In the genomic region with DNA sequence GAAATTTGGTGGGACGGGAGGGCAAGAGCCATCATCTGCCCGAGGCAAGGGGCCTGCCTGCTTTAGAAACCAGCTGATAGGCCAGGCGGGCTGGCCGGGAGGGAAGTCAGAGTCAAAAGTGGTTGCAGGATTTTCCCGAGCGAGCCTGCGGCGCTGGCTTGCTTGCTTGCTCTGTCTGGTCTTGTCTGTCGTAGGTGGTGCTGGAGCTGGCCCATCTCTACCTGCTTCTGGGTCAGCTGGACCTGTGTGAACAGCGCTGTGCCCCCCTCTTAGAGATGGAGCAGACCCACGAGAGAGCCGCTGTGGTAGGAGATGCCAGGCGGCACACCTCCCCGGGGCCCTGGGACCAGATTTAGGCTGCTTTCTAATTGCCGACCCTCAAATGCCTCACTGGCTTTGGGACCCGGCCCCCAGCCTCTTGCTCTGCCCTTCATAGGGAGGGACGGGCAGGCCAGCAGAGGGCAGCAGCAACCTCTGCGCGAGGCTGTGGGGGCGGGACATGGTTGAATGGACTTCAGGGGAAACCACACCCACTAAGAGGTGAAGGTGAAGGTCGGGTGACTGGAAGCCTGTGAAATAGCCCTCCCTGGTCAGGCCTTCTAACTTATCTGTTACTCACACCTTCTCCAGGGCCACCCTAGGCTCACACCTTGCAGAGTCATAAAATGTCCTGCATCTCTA, we compare ENCODE assay signal across 7 mouse cellular contexts. TPM values are rescaled to one million over a fixed set of nuclear protein-coding genes. Genes with fewer than 3 reads are reported as not detected.
DNase-seq lines count a peak whose midpoint lies in the region; ATAC-seq and TF ChIP-seq lines count a peak whose summit lies in the region.

No protein-coding gene starts in this region.

- no peaks in the 10 kb centered on the region for H3K9me3 ChIP-seq in ES-E14 (ENCODE audit: control insufficient read depth, insufficient read depth, low read depth, low read length)
- H3K9me3 ChIP-seq in forebrain, embryonic 13.5 days (replicated peaks) = no peaks in the 10 kb centered on the region
- H3K9me3 ChIP-seq in hindbrain, embryonic 10.5 days = no peaks in the 10 kb centered on the region
- no peaks in the 10 kb centered on the region for H3K9me3 ChIP-seq in limb, embryonic 14.5 days (ENCODE audit: control insufficient read depth, low read length)

- TF ChIP-seq CTCF in bone marrow, adult 2 months (IDR thresholded peaks at IDR 0.05; ENCODE audit: control insufficient read depth, insufficient read depth, low read length) = peak; percentile 93

- no peak overlapping the region; the same call in 1 of the 2 replicates for H3K27ac ChIP-seq in ES-E14 (ENCODE audit: insufficient read depth, low read depth, low read length, poor library complexity, severe bottlenecking)
- H3K27ac ChIP-seq in bone marrow, adult 2 months (ENCODE audit: control insufficient read depth, insufficient read depth, low read depth, low read length, poor library complexity) = no peak overlapping the region
- no peak overlapping the region for H3K27ac ChIP-seq in forebrain, embryonic 13.5 days
- H3K27ac ChIP-seq in hindbrain, embryonic 10.5 days = no peak overlapping the region
- no peak overlapping the region for H3K27ac ChIP-seq in limb, embryonic 14.5 days (replicated peaks; ENCODE audit: low read depth, low read length)

- TF ChIP-seq POLR2A in bone marrow, adult 2 months (IDR thresholded peaks at IDR 0.05; ENCODE audit: borderline replicate concordance, control insufficient read depth, low read depth, low read length) = no peak
- no peak for TF ChIP-seq POLR2A in limb, embryonic 14.5 days (IDR thresholded peaks at IDR 0.05; ENCODE audit: borderline replicate concordance, extremely low read depth, insufficient read depth, insufficient read length)

- peak; percentile 69 for DNase-seq in ES-E14 (ENCODE audit: low read depth, low spot score)
- peak; percentile 82 for DNase-seq in hindbrain, embryonic 10.5 days (ENCODE audit: low spot score)
- DNase-seq in limb, embryonic 14.5 days (ENCODE audit: low spot score) = no peak
- DNase-seq in naive thymus-derived CD4-positive, alpha-beta T cell, adult 2 months (ENCODE audit: low read depth) = peak; percentile 85
- peak; percentile 76 for DNase-seq in thymus, postnatal 0 days (ENCODE audit: low spot score)

- H3K4me3 ChIP-seq in ES-E14 (ENCODE audit: insufficient read depth in 1 of 2, low read depth in 1 of 2, low read length in 2 of 2, poor library complexity in 1 of 2, severe bottlenecking in 1 of 2) = peak overlapping the region; percentile 36 to 45; a peak in 3 of 4 replicates
- H3K4me3 ChIP-seq in bone marrow, adult 2 months (replicated peaks; ENCODE audit: control insufficient read depth, low read depth, low read length) = no peak overlapping the region
- no peak overlapping the region for H3K4me3 ChIP-seq in forebrain, embryonic 13.5 days
- H3K4me3 ChIP-seq in hindbrain, embryonic 10.5 days = peak overlapping the region; percentile 30; the same call in 1 of the 2 replicates
- no peak overlapping the region for H3K4me3 ChIP-seq in limb, embryonic 14.5 days (replicated peaks; ENCODE audit: low read length)

- H3K9ac ChIP-seq in ES-E14 (ENCODE audit: insufficient read depth, low read depth, low read length, poor library complexity, severe bottlenecking) = peak overlapping the region; percentile 56; the same call in 1 of the 2 replicates
- H3K9ac ChIP-seq in forebrain, embryonic 13.5 days = peak overlapping the region; percentile 34; the same call in 1 of the 2 replicates
- H3K9ac ChIP-seq in limb, embryonic 14.5 days (ENCODE audit: low read depth, low read length, severe bottlenecking) = peak overlapping the region; percentile 22; the same call in 1 of the 2 replicates

- in situ Hi-C loops in ES-E14 (cut with MboI; ENCODE audit: low sequenced_read_pairs in 2 of 2, unreplicated experiment in 2 of 2) = no loop called here

- 26% methylated on average over 21 of the region's 21 CpGs for WGBS in bone marrow, adult 2 months
- 9% methylated on average over 21 of the region's 21 CpGs for WGBS in forebrain, embryonic 13.5 days
- WGBS in hindbrain, embryonic 10.5 days = 14% methylated on average over 21 of the region's 21 CpGs
- WGBS in limb, embryonic 14.5 days = 8% methylated on average over 19 of the region's 21 CpGs

- peaks cover 5 to 19% of the 10 kb centered on the region in 2 experiments for H3K4me1 ChIP-seq in ES-E14 (ENCODE audit: control insufficient read depth in 2 of 2, insufficient read depth in 2 of 2, low read length in 2 of 2, poor library complexity in 1 of 2)
- H3K4me1 ChIP-seq in bone marrow, adult 2 months (ENCODE audit: control insufficient read depth, insufficient read depth, low read length) = no peaks in the 10 kb centered on the region
- H3K4me1 ChIP-seq in forebrain, embryonic 13.5 days = no peaks in the 10 kb centered on the region
- H3K4me1 ChIP-seq in hindbrain, embryonic 10.5 days (replicated peaks) = peaks cover 16% of the 10 kb centered on the region
- 0 out of 2 replicates have a peak, but pooled peaks cover 7% of the 10 kb centered on the region for H3K4me1 ChIP-seq in limb, embryonic 14.5 days (ENCODE audit: control insufficient read depth, insufficient read depth, low read length)

- ATAC-seq in forebrain, embryonic 13.5 days = peak; percentile 45; the same call in 1 of the 2 replicates
- peak; percentile 44 for ATAC-seq in limb, embryonic 14.5 days (ENCODE audit: low FRiP score, low read depth)

- no peaks in the 10 kb centered on the region for H3K36me3 ChIP-seq in ES-E14 (ENCODE audit: control insufficient read depth, insufficient read depth, low read length, poor library complexity, severe bottlenecking)
- H3K36me3 ChIP-seq in forebrain, embryonic 13.5 days (ENCODE audit: poor library complexity, severe bottlenecking) = no peaks in the 10 kb centered on the region
- no peaks in the 10 kb centered on the region for H3K36me3 ChIP-seq in hindbrain, embryonic 10.5 days
- H3K36me3 ChIP-seq in limb, embryonic 14.5 days (ENCODE audit: control insufficient read depth, insufficient read depth, low read length) = no peaks in the 10 kb centered on the region

- H3K27me3 ChIP-seq in forebrain, embryonic 13.5 days = 0 out of 2 replicates have a peak, but pooled peaks cover 4% of the 10 kb centered on the region
- H3K27me3 ChIP-seq in hindbrain, embryonic 10.5 days (ENCODE audit: insufficient read depth, poor library complexity, severe bottlenecking) = peaks cover 33% of the 10 kb centered on the region
- no peaks in the 10 kb centered on the region for H3K27me3 ChIP-seq in limb, embryonic 14.5 days (ENCODE audit: control insufficient read depth, insufficient read depth, low read length)

- H3K4me2 ChIP-seq in forebrain, embryonic 13.5 days = peak overlapping the region; percentile 36
- peak overlapping the region; percentile 26; the same call in 1 of the 2 replicates for H3K4me2 ChIP-seq in limb, embryonic 14.5 days (replicated peaks; ENCODE audit: low read depth, low read length, severe bottlenecking)

TF ChIP-seq in ES-E14, 5 proteins besides CTCF, POLR2A, EP300 and RAD21:
- TF ChIP-seq HCFC1 (IDR thresholded peaks at IDR 0.05; ENCODE audit: borderline replicate concordance, insufficient read depth, low read length) (no peak), ZC3H11A (IDR thresholded peaks at IDR 0.05; ENCODE audit: borderline replicate concordance, low read depth, low read length) (0 out of 2 replicates have a peak, but pooled peaks have one; percentile 2)
TF ChIP-seq in ES-E14: peak in this region for 1.

RNA-seq across cellular contexts. Expression of a gene that starts 21.3 kb away (rescaled TPM):
- total RNA-seq in ES-E14 (2012; rRNA removed) = 40.6 and 57.8 TPM in 2 replicates
- 6.4 and 19.5 TPM in 2 replicates for polyA plus RNA-seq in bone marrow, adult 2 months (2011; ENCODE audit: insufficient read depth, insufficient read length, low replicate concordance, missing spikeins)
- 1.3 and 1.5 TPM in 2 replicates for polyA plus RNA-seq in forebrain, embryonic 13.5 days (2015; fragmentation: Nextera tagmentation; extraction: Ambion mirVana)
- polyA plus RNA-seq in hindbrain, embryonic 10.5 days (2016; fragmentation: Nextera tagmentation; extraction: Ambion mirVana) = 3.5 and 4.6 TPM in 2 replicates
- polyA plus RNA-seq in limb, embryonic 14.5 days (2012; rRNA removed) = 12.8 and 28.4 TPM in 2 replicates
- 2.1 and 2.8 TPM in 2 replicates for polyA plus RNA-seq in limb, embryonic 14.5 days (2014; fragmentation: Nextera tagmentation; extraction: Ambion mirVana)
- 41.3 and 43.3 TPM in 2 replicates for polyA plus RNA-seq in thymus, postnatal 0 days (2015; fragmentation: Nextera tagmentation; extraction: Ambion mirVana)

RNA-seq across cellular contexts. Expression of a gene that starts 25.7 kb away (rescaled TPM):
- 0.40 and 0.79 TPM in 2 replicates for total RNA-seq in ES-E14 (2012; rRNA removed)
- 1.5 and 5.0 TPM in 2 replicates for polyA plus RNA-seq in bone marrow, adult 2 months (2011; ENCODE audit: insufficient read depth, insufficient read length, low replicate concordance, missing spikeins)
- polyA plus RNA-seq in forebrain, embryonic 13.5 days (2015; fragmentation: Nextera tagmentation; extraction: Ambion mirVana) = 0.32 and 0.54 TPM in 2 replicates
- 0.71 and 1.4 TPM in 2 replicates for polyA plus RNA-seq in hindbrain, embryonic 10.5 days (2016; fragmentation: Nextera tagmentation; extraction: Ambion mirVana)
- polyA plus RNA-seq in limb, embryonic 14.5 days (2012; rRNA removed) = 0.34 and 0.35 TPM in 2 replicates
- 0.10 and 0.21 TPM in 2 replicates for polyA plus RNA-seq in limb, embryonic 14.5 days (2014; fragmentation: Nextera tagmentation; extraction: Ambion mirVana)
- polyA plus RNA-seq in thymus, postnatal 0 days (2015; fragmentation: Nextera tagmentation; extraction: Ambion mirVana) = 0.05 TPM in 2 replicates

RNA-seq across cellular contexts. Expression of a gene that starts 25.8 kb away (rescaled TPM):
- total RNA-seq in ES-E14 (2012; rRNA removed) = 16.8 and 21.5 TPM in 2 replicates
- 2.7 and 4.6 TPM in 2 replicates for polyA plus RNA-seq in bone marrow, adult 2 months (2011; ENCODE audit: insufficient read depth, insufficient read length, low replicate concordance, missing spikeins)
- 20.0 and 22.9 TPM in 2 replicates for polyA plus RNA-seq in forebrain, embryonic 13.5 days (2015; fragmentation: Nextera tagmentation; extraction: Ambion mirVana)
- 27.8 and 29.6 TPM in 2 replicates for polyA plus RNA-seq in hindbrain, embryonic 10.5 days (2016; fragmentation: Nextera tagmentation; extraction: Ambion mirVana)
- 28.1 and 31.5 TPM in 2 replicates for polyA plus RNA-seq in limb, embryonic 14.5 days (2012; rRNA removed)
- 30.2 and 32.4 TPM in 2 replicates for polyA plus RNA-seq in limb, embryonic 14.5 days (2014; fragmentation: Nextera tagmentation; extraction: Ambion mirVana)
- polyA plus RNA-seq in thymus, postnatal 0 days (2015; fragmentation: Nextera tagmentation; extraction: Ambion mirVana) = 7.6 and 8.3 TPM in 2 replicates

Comparison
In these comparisons a context has a peak if more than half of its experiments do, and no peak if none do; other contexts are left out.
1. H3K4me3 ChIP-seq: peak in ES-E14 (2 of 2) and hindbrain, embryonic 10.5 days (single experiment); none in bone marrow, adult 2 months (single experiment), forebrain, embryonic 13.5 days (single experiment) and limb, embryonic 14.5 days (single experiment).
2. Peak in every context shown above with its lines, with median percentiles within 50 percentile points of each other: H3K9ac ChIP-seq.